Mouse (Mus musculus): ENCODE measurements around the gene Tmod1. TPM values are rescaled to one million over a fixed set of nuclear protein-coding genes. Genes with fewer than 3 reads are reported as not detected.

Gene Tmod1
- polyA plus RNA-seq, 1 experiment: 1.2 TPM

GRCm38 (mm10) chr4:46068573-46068972 lies 29.8 kb downstream of the Tmod1 start:
- no peak overlapping the region for H3K27ac ChIP-seq (ENCODE audit: insufficient read depth, low read depth, low read length)
- TF ChIP-seq POLR2A (IDR thresholded peaks at IDR 0.05; ENCODE audit: borderline replicate concordance, low read depth, low read length): no peak
- no peak for TF ChIP-seq CTCF (IDR thresholded peaks at IDR 0.05; ENCODE audit: low read depth, low read length)
- no peak overlapping the region for H3K4me3 ChIP-seq (ENCODE audit: insufficient read depth, low read length)
- H3K4me1 ChIP-seq (ENCODE audit: control insufficient read depth, insufficient read depth, low read length): peaks cover 11% of the 10 kb centered on the region

- Histone ChIP-seq H3K4me3 (ENCODE audit: insufficient read depth, low read length) (no peak overlapping the region), H3K4me1 (ENCODE audit: control insufficient read depth, insufficient read depth, low read length) (peaks cover 14% of the 10 kb centered on the region), H3K27ac (ENCODE audit: insufficient read depth, low read depth, low read length) (no peak overlapping the region)
- no peak for TF ChIP-seq POLR2A (IDR thresholded peaks at IDR 0.05; ENCODE audit: borderline replicate concordance, low read depth, low read length)
- no peak for TF ChIP-seq CTCF (IDR thresholded peaks at IDR 0.05; ENCODE audit: low read depth, low read length)
Measured at GRCm38 (mm10) chr4:46069851-46070482, 31.2 kb downstream of the Tmod1 start.

- Histone ChIP-seq H3K27ac (ENCODE audit: insufficient read depth, low read depth, low read length) (no peak overlapping the region), H3K4me1 (ENCODE audit: control insufficient read depth, insufficient read depth, low read length) (peaks cover 18% of the 10 kb centered on the region), H3K4me3 (ENCODE audit: insufficient read depth, low read length) (no peak overlapping the region)
- TF ChIP-seq CTCF (IDR thresholded peaks at IDR 0.05; ENCODE audit: low read depth, low read length) (no peak), POLR2A (IDR thresholded peaks at IDR 0.05; ENCODE audit: borderline replicate concordance, low read depth, low read length) (no peak)
Measured at GRCm38 (mm10) chr4:46072631-46073030, 33.9 kb downstream of the Tmod1 start.

GRCm38 (mm10) chr4:46073736-46074135 lies 35.0 kb downstream of the Tmod1 start:
- TF ChIP-seq POLR2A (IDR thresholded peaks at IDR 0.05; ENCODE audit: borderline replicate concordance, low read depth, low read length) (no peak), CTCF (IDR thresholded peaks at IDR 0.05; ENCODE audit: low read depth, low read length) (no peak)

GRCm38 (mm10) chr4:46075664-46076063 lies 36.9 kb downstream of the Tmod1 start:
- TF ChIP-seq POLR2A (IDR thresholded peaks at IDR 0.05; ENCODE audit: borderline replicate concordance, low read depth, low read length) (no peak), CTCF (IDR thresholded peaks at IDR 0.05; ENCODE audit: low read depth, low read length) (no peak)

More at GRCm38 (mm10) chr4:46073736-46074135, 35.0 kb downstream of the Tmod1 start:
- Histone ChIP-seq H3K4me1 (ENCODE audit: control insufficient read depth, insufficient read depth, low read length) (peaks cover 28% of the 10 kb centered on the region), H3K4me3 (ENCODE audit: insufficient read depth, low read length) (no peak overlapping the region), H3K27ac (ENCODE audit: insufficient read depth, low read depth, low read length) (no peak overlapping the region)

GRCm38 (mm10) chr4:46076892-46077291 lies 38.2 kb downstream of the Tmod1 start:
- TF ChIP-seq POLR2A (IDR thresholded peaks at IDR 0.05; ENCODE audit: borderline replicate concordance, low read depth, low read length) (no peak), CTCF (IDR thresholded peaks at IDR 0.05; ENCODE audit: low read depth, low read length) (no peak)
- Histone ChIP-seq H3K27ac (ENCODE audit: insufficient read depth, low read depth, low read length) (peak overlapping the region; percentile 56), H3K4me3 (ENCODE audit: insufficient read depth, low read length) (no peak overlapping the region), H3K4me1 (ENCODE audit: control insufficient read depth, insufficient read depth, low read length) (peaks cover 30% of the 10 kb centered on the region)

More at GRCm38 (mm10) chr4:46075664-46076063, 36.9 kb downstream of the Tmod1 start:
- Histone ChIP-seq H3K4me1 (ENCODE audit: control insufficient read depth, insufficient read depth, low read length) (peaks cover 30% of the 10 kb centered on the region), H3K27ac (ENCODE audit: insufficient read depth, low read depth, low read length) (no peak overlapping the region), H3K4me3 (ENCODE audit: insufficient read depth, low read length) (no peak overlapping the region)

GRCm38 (mm10) chr4:46080261-46080660 lies 41.5 kb downstream of the Tmod1 start:
- Histone ChIP-seq H3K27ac (ENCODE audit: insufficient read depth, low read depth, low read length) (no peak overlapping the region), H3K4me3 (ENCODE audit: insufficient read depth, low read length) (no peak overlapping the region), H3K4me1 (ENCODE audit: control insufficient read depth, insufficient read depth, low read length) (peaks cover 29% of the 10 kb centered on the region)
- TF ChIP-seq CTCF (IDR thresholded peaks at IDR 0.05; ENCODE audit: low read depth, low read length): no peak
- no peak for TF ChIP-seq POLR2A (IDR thresholded peaks at IDR 0.05; ENCODE audit: borderline replicate concordance, low read depth, low read length)

- Histone ChIP-seq H3K4me1 (ENCODE audit: control insufficient read depth, insufficient read depth, low read length) (peaks cover 34% of the 10 kb centered on the region), H3K27ac (ENCODE audit: insufficient read depth, low read depth, low read length) (no peak overlapping the region), H3K4me3 (ENCODE audit: insufficient read depth, low read length) (no peak overlapping the region)
- no peak for TF ChIP-seq CTCF (IDR thresholded peaks at IDR 0.05; ENCODE audit: low read depth, low read length)
- no peak for TF ChIP-seq POLR2A (IDR thresholded peaks at IDR 0.05; ENCODE audit: borderline replicate concordance, low read depth, low read length)
Measured at GRCm38 (mm10) chr4:46082555-46082954, 43.8 kb downstream of the Tmod1 start.

GRCm38 (mm10) chr4:46084416-46085172 lies 45.9 kb downstream of the Tmod1 start:
- no peak for TF ChIP-seq CTCF (IDR thresholded peaks at IDR 0.05; ENCODE audit: low read depth, low read length)
- no peak for TF ChIP-seq POLR2A (IDR thresholded peaks at IDR 0.05; ENCODE audit: borderline replicate concordance, low read depth, low read length)
- H3K27ac ChIP-seq (ENCODE audit: insufficient read depth, low read depth, low read length): no peak overlapping the region

GRCm38 (mm10) chr4:46085223-46085811 lies 46.6 kb downstream of the Tmod1 start:
- peak overlapping the region; percentile 90 for H3K27ac ChIP-seq (ENCODE audit: insufficient read depth, low read depth, low read length)
- H3K4me3 ChIP-seq (ENCODE audit: insufficient read depth, low read length): no peak overlapping the region
- TF ChIP-seq POLR2A (IDR thresholded peaks at IDR 0.05; ENCODE audit: borderline replicate concordance, low read depth, low read length) (no peak), CTCF (IDR thresholded peaks at IDR 0.05; ENCODE audit: low read depth, low read length) (0 out of 2 replicates have a peak, but pooled peaks have one; percentile 9)
- H3K4me1 ChIP-seq (ENCODE audit: control insufficient read depth, insufficient read depth, low read length): peaks cover 32% of the 10 kb centered on the region

More at GRCm38 (mm10) chr4:46084416-46085172, 45.9 kb downstream of the Tmod1 start:
- Histone ChIP-seq H3K4me3 (ENCODE audit: insufficient read depth, low read length) (no peak overlapping the region), H3K4me1 (ENCODE audit: control insufficient read depth, insufficient read depth, low read length) (peaks cover 32% of the 10 kb centered on the region)

Measured in bone marrow macrophage, adult 2 months (primary cell).